Mouse (Mus musculus): Measurements from ENCODE around the gene Prok1. TPM values are rescaled to one million over a fixed set of nuclear protein-coding genes. Genes with fewer than 3 reads are reported as not detected.

Gene Prok1
- polyA plus RNA-seq, 1 experiment = not detected

DNA sequence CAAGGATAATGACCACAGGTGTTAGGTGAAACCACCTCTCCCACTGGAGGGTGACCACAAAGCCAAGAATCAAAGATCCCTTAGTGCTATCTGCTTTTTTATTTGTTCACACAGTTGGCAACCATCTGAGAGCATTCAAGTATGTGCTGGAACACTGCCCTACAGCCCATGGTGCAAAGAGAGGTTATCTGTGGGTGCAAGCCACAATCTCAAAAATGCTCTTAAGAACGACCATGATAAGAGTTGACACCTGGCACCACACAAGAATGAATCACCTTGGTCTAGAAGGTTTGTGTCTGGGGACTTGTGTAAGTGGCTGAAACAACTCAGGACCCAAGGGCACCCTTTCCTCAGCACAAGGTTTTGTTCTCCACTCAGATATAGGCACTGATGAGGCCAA is 16.3 kb downstream of the Prok1 start:
- no peak overlapping the region for H3K27ac ChIP-seq (ENCODE audit: insufficient read depth, low read length)
- H3K9ac ChIP-seq (ENCODE audit: low read depth, poor library complexity, severe bottlenecking) = no peak overlapping the region
- no peaks in the 10 kb centered on the region for H3K4me1 ChIP-seq (ENCODE audit: control insufficient read depth, insufficient read depth, low read length)
- no peak overlapping the region for H3K4me3 ChIP-seq (ENCODE audit: low read depth, low read length)
- H3K36me3 ChIP-seq (ENCODE audit: control insufficient read depth, insufficient read depth, low read length, poor library complexity, severe bottlenecking) = no peaks in the 10 kb centered on the region
- no peaks in the 10 kb centered on the region for H3K27me3 ChIP-seq (ENCODE audit: control insufficient read depth, insufficient read depth, low read length, poor library complexity, severe bottlenecking)
- no peak for TF ChIP-seq CTCF (IDR thresholded peaks at IDR 0.05; ENCODE audit: low read depth, low read length)
- no peak for TF ChIP-seq EP300 (IDR thresholded peaks at IDR 0.05; ENCODE audit: insufficient read depth, low read depth, low read length)
- TF ChIP-seq POLR2A (IDR thresholded peaks at IDR 0.05; ENCODE audit: insufficient read depth, low read length) = no peak
- H3K9me3 ChIP-seq (replicated peaks; ENCODE audit: control insufficient read depth, insufficient read depth, low read length, poor library complexity, severe bottlenecking) = no peaks in the 10 kb centered on the region

DNA sequence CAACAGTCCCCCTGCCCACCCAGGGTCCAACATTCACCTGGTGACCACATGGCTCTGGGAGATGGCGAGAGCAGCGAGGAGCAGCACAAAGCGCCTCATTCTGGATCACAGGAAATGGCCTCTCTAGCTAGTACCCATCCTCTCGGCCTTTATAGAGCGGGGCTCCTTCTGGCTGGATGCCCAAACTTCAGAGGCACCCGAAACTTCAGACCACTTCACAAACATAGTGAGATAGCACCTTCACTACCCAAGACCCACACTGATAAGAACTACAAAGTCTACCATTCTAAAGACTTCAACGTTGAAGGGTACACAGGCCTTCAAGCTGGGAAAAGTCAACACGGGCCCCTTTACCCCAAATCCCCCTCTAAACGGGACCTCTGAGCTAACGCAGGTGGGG is 17.9 kb downstream of the Prok1 start, which contains the start of gene Cym:
TSS of gene Cym (minus strand) at position 125 of the 400 bp plus-strand sequence.
- Histone ChIP-seq H3K36me3 (ENCODE audit: control insufficient read depth, insufficient read depth, low read length, poor library complexity, severe bottlenecking) (no peaks in the 10 kb centered on the region), H3K9ac (ENCODE audit: low read depth, poor library complexity, severe bottlenecking) (no peak within 1 kb of the TSS), H3K27me3 (ENCODE audit: control insufficient read depth, insufficient read depth, low read length, poor library complexity, severe bottlenecking) (no peaks in the 10 kb centered on the region), H3K4me3 (ENCODE audit: low read depth, low read length) (no peak within 1 kb of the TSS), H3K27ac (ENCODE audit: insufficient read depth, low read length) (no peak within 1 kb of the TSS), H3K4me1 (ENCODE audit: control insufficient read depth, insufficient read depth, low read length) (no peaks in the 10 kb centered on the region), H3K9me3 (replicated peaks; ENCODE audit: control insufficient read depth, insufficient read depth, low read length, poor library complexity, severe bottlenecking) (no peaks in the 10 kb centered on the region)
- TF ChIP-seq EP300 (IDR thresholded peaks at IDR 0.05; ENCODE audit: insufficient read depth, low read depth, low read length) (no peak), CTCF (IDR thresholded peaks at IDR 0.05; ENCODE audit: low read depth, low read length) (no peak), POLR2A (IDR thresholded peaks at IDR 0.05; ENCODE audit: insufficient read depth, low read length) (no peak)

DNA sequence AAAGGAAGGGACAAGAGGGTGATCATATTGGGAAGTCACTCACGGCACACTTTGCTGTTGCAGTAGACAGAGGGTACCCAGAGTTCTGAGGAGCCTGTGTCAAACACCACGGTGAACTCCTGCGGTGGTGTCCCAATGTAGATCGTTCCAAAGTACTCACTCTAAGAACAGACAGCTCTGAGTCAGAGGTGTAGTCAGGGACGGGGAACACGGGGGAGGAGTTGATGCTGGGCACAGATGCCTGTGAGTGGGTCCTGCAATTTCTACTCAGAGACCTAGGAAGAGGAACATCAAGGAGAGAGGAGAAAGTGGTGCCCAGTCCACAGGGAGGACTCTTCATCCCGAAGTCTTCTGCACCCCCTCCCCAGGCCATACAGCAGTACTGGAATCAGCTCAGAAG is 20.9 kb downstream of the Prok1 start:
- H3K4me1 ChIP-seq (ENCODE audit: control insufficient read depth, insufficient read depth, low read length) = no peaks in the 10 kb centered on the region
- H3K36me3 ChIP-seq (ENCODE audit: control insufficient read depth, insufficient read depth, low read length, poor library complexity, severe bottlenecking) = no peaks in the 10 kb centered on the region
- no peak overlapping the region for H3K4me3 ChIP-seq (ENCODE audit: low read depth, low read length)
- TF ChIP-seq EP300 (IDR thresholded peaks at IDR 0.05; ENCODE audit: insufficient read depth, low read depth, low read length) (no peak), POLR2A (IDR thresholded peaks at IDR 0.05; ENCODE audit: insufficient read depth, low read length) (no peak), CTCF (IDR thresholded peaks at IDR 0.05; ENCODE audit: low read depth, low read length) (no peak)
- H3K9me3 ChIP-seq (replicated peaks; ENCODE audit: control insufficient read depth, insufficient read depth, low read length, poor library complexity, severe bottlenecking) = no peaks in the 10 kb centered on the region
- no peaks in the 10 kb centered on the region for H3K27me3 ChIP-seq (ENCODE audit: control insufficient read depth, insufficient read depth, low read length, poor library complexity, severe bottlenecking)
- H3K27ac ChIP-seq (ENCODE audit: insufficient read depth, low read length) = no peak overlapping the region
- H3K9ac ChIP-seq (ENCODE audit: low read depth, poor library complexity, severe bottlenecking) = no peak overlapping the region

DNA sequence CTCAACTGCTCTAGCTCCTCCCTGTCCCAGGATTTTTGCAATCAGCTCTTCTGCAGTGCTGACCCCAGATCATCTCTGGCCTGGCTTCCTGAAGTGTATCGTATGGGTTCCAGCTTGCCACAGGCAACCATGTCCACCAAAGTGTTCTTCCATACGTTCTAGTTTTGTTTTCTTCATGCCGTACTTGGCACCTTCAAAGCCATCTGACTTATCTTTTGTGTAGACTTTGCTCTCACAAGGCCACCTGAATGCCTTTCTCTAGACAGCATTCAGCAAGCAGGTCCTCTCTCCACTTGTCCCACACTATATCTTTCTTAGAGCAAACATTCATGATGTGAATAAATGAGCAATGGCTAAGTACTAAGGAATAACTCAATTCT is 22.4 kb downstream of the Prok1 start:
- Histone ChIP-seq H3K4me1 (ENCODE audit: control insufficient read depth, insufficient read depth, low read length) (no peaks in the 10 kb centered on the region), H3K36me3 (ENCODE audit: control insufficient read depth, insufficient read depth, low read length, poor library complexity, severe bottlenecking) (no peaks in the 10 kb centered on the region), H3K27ac (ENCODE audit: insufficient read depth, low read length) (no peak overlapping the region), H3K9ac (ENCODE audit: low read depth, poor library complexity, severe bottlenecking) (no peak overlapping the region), H3K27me3 (ENCODE audit: control insufficient read depth, insufficient read depth, low read length, poor library complexity, severe bottlenecking) (no peaks in the 10 kb centered on the region), H3K9me3 (replicated peaks; ENCODE audit: control insufficient read depth, insufficient read depth, low read length, poor library complexity, severe bottlenecking) (no peaks in the 10 kb centered on the region), H3K4me3 (ENCODE audit: low read depth, low read length) (no peak overlapping the region)
- TF ChIP-seq EP300 (IDR thresholded peaks at IDR 0.05; ENCODE audit: insufficient read depth, low read depth, low read length) = no peak
- no peak for TF ChIP-seq POLR2A (IDR thresholded peaks at IDR 0.05; ENCODE audit: insufficient read depth, low read length)
- TF ChIP-seq CTCF (IDR thresholded peaks at IDR 0.05; ENCODE audit: low read depth, low read length) = no peak

DNA sequence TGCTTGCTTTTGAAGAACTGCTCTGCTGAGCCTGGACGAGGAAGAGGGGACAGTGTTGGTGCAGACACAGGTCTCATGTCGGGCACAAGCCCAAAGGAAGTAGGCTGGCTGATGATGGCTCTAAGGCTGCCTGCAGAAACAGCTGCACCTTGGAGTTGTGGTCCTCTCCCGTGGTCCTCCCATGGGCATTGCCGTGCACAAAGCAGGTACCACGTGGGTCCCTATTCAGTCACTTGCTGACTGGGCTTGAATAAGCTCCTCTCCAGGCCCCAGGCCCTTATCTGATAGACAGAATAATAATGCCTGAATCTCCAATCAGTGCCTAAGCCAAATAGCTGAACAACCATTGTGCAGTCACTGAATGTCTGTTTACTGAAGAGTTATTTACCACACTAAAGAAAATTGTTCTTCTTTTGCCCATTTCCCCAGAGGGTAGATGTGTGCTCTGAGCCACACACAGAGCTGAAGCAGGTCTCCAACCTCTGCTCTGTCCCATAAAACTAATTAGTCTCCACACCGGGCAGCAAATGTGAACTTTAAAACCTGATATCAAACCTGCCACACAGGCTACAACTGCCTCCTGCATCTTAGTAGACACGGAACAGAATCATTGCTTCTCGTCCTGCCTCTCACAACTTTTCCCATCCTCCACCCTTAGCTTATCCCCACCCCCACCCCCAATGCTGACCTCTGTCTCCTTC is 23.0 kb downstream of the Prok1 start:
- TF ChIP-seq POLR2A (IDR thresholded peaks at IDR 0.05; ENCODE audit: insufficient read depth, low read length) (no peak), EP300 (IDR thresholded peaks at IDR 0.05; ENCODE audit: insufficient read depth, low read depth, low read length) (no peak), CTCF (IDR thresholded peaks at IDR 0.05; ENCODE audit: low read depth, low read length) (no peak)
- Histone ChIP-seq H3K27me3 (ENCODE audit: control insufficient read depth, insufficient read depth, low read length, poor library complexity, severe bottlenecking) (no peaks in the 10 kb centered on the region), H3K9me3 (replicated peaks; ENCODE audit: control insufficient read depth, insufficient read depth, low read length, poor library complexity, severe bottlenecking) (no peaks in the 10 kb centered on the region), H3K27ac (ENCODE audit: insufficient read depth, low read length) (no peak overlapping the region), H3K4me3 (ENCODE audit: low read depth, low read length) (no peak overlapping the region), H3K4me1 (ENCODE audit: control insufficient read depth, insufficient read depth, low read length) (no peaks in the 10 kb centered on the region), H3K36me3 (ENCODE audit: control insufficient read depth, insufficient read depth, low read length, poor library complexity, severe bottlenecking) (no peaks in the 10 kb centered on the region), H3K9ac (ENCODE audit: low read depth, poor library complexity, severe bottlenecking) (no peak overlapping the region)

DNA sequence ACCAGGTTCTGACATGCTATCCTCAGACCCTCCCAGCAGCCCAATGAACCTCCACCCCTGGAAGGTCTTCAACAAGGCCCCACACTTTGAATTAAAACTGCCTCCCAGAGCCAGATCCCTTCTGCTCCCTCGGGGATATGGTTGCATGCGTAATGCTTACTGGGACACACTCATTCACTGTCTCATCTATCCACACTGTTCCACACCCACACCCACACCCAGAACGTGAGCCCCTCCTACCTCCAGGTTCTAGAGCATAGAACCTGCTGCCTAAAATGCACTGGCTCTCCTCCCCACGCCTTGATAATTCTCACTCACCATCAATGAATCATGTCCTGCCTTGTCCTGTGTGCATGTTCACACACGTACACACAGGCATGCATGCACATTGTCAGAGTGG is 24.9 kb downstream of the Prok1 start:
- Histone ChIP-seq H3K9me3 (replicated peaks; ENCODE audit: control insufficient read depth, insufficient read depth, low read length, poor library complexity, severe bottlenecking) (no peaks in the 10 kb centered on the region), H3K4me1 (ENCODE audit: control insufficient read depth, insufficient read depth, low read length) (no peaks in the 10 kb centered on the region), H3K36me3 (ENCODE audit: control insufficient read depth, insufficient read depth, low read length, poor library complexity, severe bottlenecking) (no peaks in the 10 kb centered on the region), H3K27ac (ENCODE audit: insufficient read depth, low read length) (no peak overlapping the region), H3K27me3 (ENCODE audit: control insufficient read depth, insufficient read depth, low read length, poor library complexity, severe bottlenecking) (no peaks in the 10 kb centered on the region), H3K9ac (ENCODE audit: low read depth, poor library complexity, severe bottlenecking) (no peak overlapping the region), H3K4me3 (ENCODE audit: low read depth, low read length) (no peak overlapping the region)
- TF ChIP-seq CTCF (IDR thresholded peaks at IDR 0.05; ENCODE audit: low read depth, low read length) (no peak), POLR2A (IDR thresholded peaks at IDR 0.05; ENCODE audit: insufficient read depth, low read length) (no peak), EP300 (IDR thresholded peaks at IDR 0.05; ENCODE audit: insufficient read depth, low read depth, low read length) (no peak)

Data from ES-Bruce4 (cell line).